Mouse (Mus musculus): ENCODE results near the gene Nsun7.

GRCm38 (mm10) chr5:66300576-66300975 is 40.9 kb downstream of the Nsun7 start:
- TF ChIP-seq CTCF (IDR thresholded peaks at IDR 0.05; ENCODE audit: borderline replicate concordance, insufficient read depth, low read depth, low read length), result no peak
- TF ChIP-seq POLR2A (IDR thresholded peaks at IDR 0.05; ENCODE audit: borderline replicate concordance, insufficient read depth, low read length), result no peak

Data from cerebellum, adult 2 months (tissue).